Mouse (Mus musculus) ES-Bruce4 (cell line): ENCODE measurements at regions not wholly inside any gene's neighbourhood (a gene's known extent, or its start where the extent isn't known, plus 50 kb on each side); places are given as distances from the start of the nearest gene placed in this dataset.

ENCODE experiments used
- H3K27ac ChIP-seq: 2 replicates; pipeline ENCODE4 v1.5.1; 2012; ENCODE audit warnings: low read length, inconsistent platforms; ENCODE audit not compliant: insufficient read depth
- H3K27me3 ChIP-seq: 2 replicates; pipeline ENCODE4 v1.6.1; 2012; ENCODE audit warnings: mild to moderate bottlenecking, low read length, inconsistent platforms; ENCODE audit not compliant: control insufficient read depth, poor library complexity, insufficient read depth, severe bottlenecking
- H3K36me3 ChIP-seq: 2 replicates; pipeline ENCODE4 v1.6.1; 2012; ENCODE audit warnings: inconsistent platforms, mild to moderate bottlenecking, low read length, moderate library complexity; ENCODE audit not compliant: control insufficient read depth, poor library complexity, insufficient read depth, severe bottlenecking
- H3K4me1 ChIP-seq: one replicate; pipeline ENCODE4 v1.8.1; 2011; ENCODE audit warnings: low read length; ENCODE audit not compliant: control insufficient read depth, insufficient read depth
- H3K4me3 ChIP-seq: 2 replicates; pipeline ENCODE4 v1.5.1; 2011; ENCODE audit warnings: low read depth, mild to moderate bottlenecking, low read length
- H3K9ac ChIP-seq: 2 replicates; pipeline ENCODE4 v1.6.1; 2012; ENCODE audit warnings: low read depth, mild to moderate bottlenecking, inconsistent platforms; ENCODE audit not compliant: poor library complexity, severe bottlenecking
- H3K9me3 ChIP-seq: replicated peaks from 2 replicates; pipeline ENCODE4 v1.6.1; 2012; ENCODE audit warnings: mild to moderate bottlenecking, low read length, inconsistent platforms; ENCODE audit not compliant: control insufficient read depth, poor library complexity, insufficient read depth, severe bottlenecking
- CTCF ChIP-seq: IDR thresholded peaks from one replicate; pipeline ENCODE4 v1.8.1; 2011; ENCODE audit warnings: low read depth, low read length
- EP300 ChIP-seq: IDR thresholded peaks from 2 replicates; pipeline ENCODE4 v1.6.1; 2011; ENCODE audit warnings: low read depth, low read length; ENCODE audit not compliant: insufficient read depth
- POLR2A ChIP-seq: IDR thresholded peaks from one replicate; pipeline ENCODE4 v1.8.1; 2011; ENCODE audit warnings: low read length; ENCODE audit not compliant: insufficient read depth

DNA sequence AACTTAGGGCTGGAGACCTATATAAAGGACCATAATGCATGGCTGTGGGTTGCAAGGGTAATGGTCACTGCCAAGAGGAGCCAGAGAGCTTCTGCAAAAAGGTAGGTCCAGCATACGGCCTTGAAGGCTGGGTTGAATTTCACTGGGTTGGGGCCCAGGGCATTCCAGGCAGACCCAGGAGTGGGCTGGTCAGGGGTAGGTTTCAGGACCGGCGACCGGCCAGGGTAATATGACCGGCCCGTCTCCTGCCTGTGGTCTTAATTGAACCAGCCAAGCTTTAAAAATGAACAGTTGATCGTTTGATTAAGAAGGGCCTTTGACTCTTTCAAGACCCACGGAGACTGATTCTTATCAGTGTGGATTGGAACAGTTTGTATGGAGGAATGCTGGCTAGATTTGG is 171.9 kb downstream of the Emx2 start:
- Histone ChIP-seq H3K4me3 (no peak overlapping the region), H3K9me3 (no peaks in the 10 kb centered on the region), H3K36me3 (no peaks in the 10 kb centered on the region), H3K27me3 (no peaks in the 10 kb centered on the region), H3K4me1 (no peaks in the 10 kb centered on the region), H3K27ac (no peak overlapping the region), H3K9ac (no peak overlapping the region)
- TF ChIP-seq CTCF (no peak), POLR2A (no peak), EP300 (no peak)

DNA sequence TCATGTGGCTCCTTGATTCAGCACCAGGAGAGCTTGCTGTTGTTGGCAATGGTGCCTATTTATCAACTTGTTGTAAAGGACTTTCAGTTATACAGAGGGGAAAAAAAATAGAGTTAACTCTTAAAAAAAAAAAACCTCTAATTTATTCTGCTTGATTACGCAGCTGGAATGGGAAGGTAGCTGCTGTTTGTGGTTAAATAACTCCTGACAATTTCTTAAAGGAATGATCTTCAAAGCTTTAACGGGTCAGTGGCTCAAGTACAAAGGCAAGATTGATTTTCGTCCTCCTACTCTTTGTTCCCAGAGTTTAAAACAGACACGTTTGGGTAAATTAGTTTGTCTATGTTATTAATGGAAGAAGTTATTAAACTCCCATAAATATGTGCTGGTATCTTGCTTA is 172.5 kb downstream of the Emx2 start:
- H3K36me3 ChIP-seq: no peaks in the 10 kb centered on the region
- TF ChIP-seq POLR2A (no peak), CTCF (no peak), EP300 (no peak)
- H3K27ac ChIP-seq: no peak overlapping the region
- no peaks in the 10 kb centered on the region for H3K27me3 ChIP-seq
- no peaks in the 10 kb centered on the region for H3K4me1 ChIP-seq
- no peaks in the 10 kb centered on the region for H3K9me3 ChIP-seq
- no peak overlapping the region for H3K9ac ChIP-seq
- no peak overlapping the region for H3K4me3 ChIP-seq

DNA sequence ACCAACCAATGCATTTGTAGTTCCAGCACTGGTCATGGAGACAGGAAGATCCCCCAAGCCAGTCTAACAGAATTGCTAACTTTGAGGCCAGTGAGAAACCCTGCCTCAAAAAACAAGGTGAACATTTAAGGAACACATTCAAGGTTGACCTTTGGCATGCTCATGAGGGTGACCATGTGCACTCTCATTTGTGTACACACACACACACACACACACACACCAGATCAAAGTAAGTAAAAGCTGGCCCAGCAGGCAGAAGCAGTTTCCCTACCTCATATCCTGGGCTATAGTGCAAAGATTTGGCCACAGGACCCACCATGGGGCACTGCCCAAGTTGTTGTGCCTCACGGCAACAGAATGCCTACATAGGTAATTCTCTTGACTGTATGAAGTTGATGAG is 173.4 kb downstream of the Emx2 start:
- TF ChIP-seq EP300 (no peak), CTCF (no peak), POLR2A (no peak)
- H3K9me3 ChIP-seq: no peaks in the 10 kb centered on the region
- no peaks in the 10 kb centered on the region for H3K4me1 ChIP-seq
- H3K27me3 ChIP-seq: no peaks in the 10 kb centered on the region
- no peak overlapping the region for H3K27ac ChIP-seq
- no peak overlapping the region for H3K4me3 ChIP-seq
- no peak overlapping the region for H3K9ac ChIP-seq
- no peaks in the 10 kb centered on the region for H3K36me3 ChIP-seq

DNA sequence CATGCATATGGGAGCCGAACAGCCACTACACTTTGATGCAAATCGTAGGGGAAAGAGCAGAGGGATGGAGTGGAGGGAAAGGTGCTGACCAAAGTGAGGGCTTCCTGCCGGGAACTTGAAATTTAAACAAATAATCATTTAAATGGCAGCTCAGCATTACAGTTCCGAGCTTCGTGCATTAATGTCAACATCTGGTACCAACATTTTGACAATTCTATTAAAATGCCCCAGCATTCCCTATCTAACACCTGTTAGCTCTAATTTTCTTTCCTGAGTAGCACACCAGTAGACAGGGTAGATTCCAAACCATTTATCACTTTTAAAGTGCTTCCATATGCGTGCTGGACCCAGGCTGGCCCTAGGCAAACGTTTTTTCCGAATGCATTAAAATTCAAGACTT is 178.1 kb downstream of the Emx2 start:
- H3K36me3 ChIP-seq: no peaks in the 10 kb centered on the region
- H3K9me3 ChIP-seq: no peaks in the 10 kb centered on the region
- no peak overlapping the region for H3K4me3 ChIP-seq
- TF ChIP-seq CTCF (no peak), POLR2A (no peak), EP300 (no peak)
- no peak overlapping the region for H3K9ac ChIP-seq
- H3K27me3 ChIP-seq: no peaks in the 10 kb centered on the region
- no peaks in the 10 kb centered on the region for H3K4me1 ChIP-seq
- H3K27ac ChIP-seq: no peak overlapping the region

DNA sequence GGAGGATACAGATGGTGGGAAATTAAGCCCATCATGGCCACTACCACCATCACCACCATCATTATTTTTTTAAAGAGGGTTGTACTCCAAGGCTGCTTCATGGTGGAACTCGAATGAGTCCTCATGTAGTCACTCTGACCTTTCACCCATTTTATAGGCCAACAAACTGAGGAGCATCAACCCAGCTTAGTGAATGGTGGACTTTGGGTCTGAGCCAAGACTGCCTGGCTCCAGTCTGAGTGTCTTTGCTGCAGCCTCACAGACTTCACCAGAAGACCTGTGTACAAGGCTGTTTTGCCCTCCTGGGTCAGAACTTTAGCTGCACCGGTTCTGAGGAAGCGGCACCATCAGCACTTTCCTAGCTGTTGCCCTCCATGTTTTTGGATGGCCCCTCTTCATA is 184.4 kb downstream of the Emx2 start:
- no peaks in the 10 kb centered on the region for H3K36me3 ChIP-seq
- no peak overlapping the region for H3K9ac ChIP-seq
- no peak for TF ChIP-seq EP300
- no peak overlapping the region for H3K27ac ChIP-seq
- no peak overlapping the region for H3K4me3 ChIP-seq
- H3K9me3 ChIP-seq: no peaks in the 10 kb centered on the region
- H3K27me3 ChIP-seq: no peaks in the 10 kb centered on the region
- H3K4me1 ChIP-seq: no peaks in the 10 kb centered on the region

DNA sequence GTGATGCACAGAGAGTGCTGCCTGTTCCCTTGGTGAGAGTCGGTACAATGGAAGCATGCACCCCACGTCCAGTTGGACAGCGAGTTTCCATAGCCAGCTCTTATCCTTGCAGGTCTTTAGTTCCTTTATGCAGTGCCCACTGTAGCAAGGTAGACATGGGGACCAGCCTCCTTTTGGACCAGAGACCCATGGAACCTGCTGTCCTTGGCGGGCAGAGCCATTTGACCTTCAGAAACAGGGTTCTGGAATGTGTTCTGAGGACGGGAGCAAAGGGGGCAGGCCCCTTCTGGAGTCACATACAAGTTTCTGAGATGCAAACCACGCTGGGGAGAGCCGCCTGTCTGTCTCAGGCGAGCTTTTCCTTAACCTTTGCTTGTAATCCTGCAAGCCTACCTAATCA is 188.1 kb downstream of the Emx2 start:
- H3K9ac ChIP-seq: no peak overlapping the region

More for the DNA sequence above, 188.1 kb downstream of the Emx2 start:
- TF ChIP-seq EP300 (no peak), CTCF (no peak), POLR2A (no peak)
- Histone ChIP-seq H3K27ac (no peak overlapping the region), H3K4me3 (no peak overlapping the region), H3K36me3 (no peaks in the 10 kb centered on the region), H3K27me3 (no peaks in the 10 kb centered on the region), H3K9me3 (no peaks in the 10 kb centered on the region), H3K4me1 (no peaks in the 10 kb centered on the region)
